Mouse (Mus musculus) liver, adult 10 weeks (tissue): ENCODE results near the gene Errfi1. TPM values are rescaled to one million over a fixed set of nuclear protein-coding genes. Genes with fewer than 3 reads are reported as not detected.

Experiments
- polyA plus RNA-seq: library from polyadenylated mRNA; stranded (reverse); fragments of 350-450 nt; fragmentation: Illumina TruSeq; extraction: RNeasy Lipid Tissue Mini Kit (QIAGEN cat#74804); gene quantifications from one replicate; pipeline ENCODE4 v1.2.3, GENCODE M21; 2014; ENCODE audit warnings: low read depth, low replicate concordance

Gene Errfi1
- 670 TPM for polyA plus RNA-seq

GRCm38 (mm10) chr4:150853680-150854461 lies at the start of gene Errfi1:
TSS of gene Errfi1 (plus strand) at chr4:150853919.

DNA sequence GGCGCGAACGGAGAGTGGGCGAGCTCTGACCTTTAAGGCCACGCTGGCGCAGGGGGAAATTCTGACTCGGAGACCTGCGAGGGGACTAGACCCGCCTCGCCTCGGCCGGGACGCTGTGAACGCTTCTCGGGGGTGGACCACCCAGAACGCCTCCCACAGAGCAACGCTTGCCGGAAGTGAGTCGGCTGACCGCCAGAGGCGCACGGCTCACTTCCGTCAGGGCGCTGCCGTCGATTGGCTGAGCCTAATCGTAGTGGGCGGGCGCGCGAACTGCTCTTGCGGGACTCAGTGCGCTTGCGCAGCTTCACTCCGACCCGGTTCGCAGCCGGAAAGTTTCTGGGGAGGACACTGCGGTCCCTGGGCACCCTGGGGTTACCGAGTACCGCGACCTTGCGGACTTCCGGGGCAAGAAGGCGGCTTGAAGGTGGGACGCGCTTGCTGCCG lies 60.6 kb downstream of the Errfi1 start, which contains the start of the genes Park7 and Tnfrsf9:
TSS of gene Park7 (minus strand) at position 148 of the 444 bp plus-strand sequence.
TSS of gene Tnfrsf9 (plus strand) at position 273 of the 444 bp plus-strand sequence.

Other genes with a start within 250 kb of the Errfi1 start
- gene Slc45a1, start 201.7 kb upstream of the Errfi1 start, polyA plus RNA-seq: not detected
- gene Park7, start 60.5 kb downstream of the Errfi1 start, polyA plus RNA-seq: 63.4 TPM
- gene Tnfrsf9, start 60.6 kb downstream of the Errfi1 start, polyA plus RNA-seq: not detected
- gene Uts2, start 143.2 kb downstream of the Errfi1 start, polyA plus RNA-seq: not detected
- gene Per3, start 190.7 kb downstream of the Errfi1 start, polyA plus RNA-seq: 1.2 TPM
- gene Vamp3, start 204.0 kb downstream of the Errfi1 start, polyA plus RNA-seq: 21.6 TPM
- gene Gm13090, start 235.7 kb downstream of the Errfi1 start, polyA plus RNA-seq: not detected